Mouse (Mus musculus) inflammation-experienced regulatory T-cells, adult 16 weeks (primary cell): ENCODE results near the gene Prr13. TPM values are rescaled to one million over a fixed set of nuclear protein-coding genes. Genes with fewer than 3 reads are reported as not detected.

Source experiments
- polyA plus RNA-seq: library from polyadenylated mRNA; unstranded; fragments of 100-300 nt; shearing (Covaris generic); gene quantifications from one replicate; pipeline ENCODE4 v1.2.1, GENCODE M21; 2017

Prr13 gene
- 713 TPM for polyA plus RNA-seq

GRCm38 (mm10) chr15:102458904-102459317, at the start of gene Prr13:
TSS of gene Prr13 (plus strand) at chr15:102459028.

GRCm38 (mm10) chr15:102445146-102445545, 13.7 kb upstream of the Prr13 start, which contains the start of gene Amhr2:
TSS of gene Amhr2 (plus strand) at chr15:102445367.

GRCm38 (mm10) chr15:102470183-102470604, 11.4 kb downstream of the Prr13 start, which contains the start of gene Pcbp2:
TSS of gene Pcbp2 (plus strand) at chr15:102470539.

GRCm38 (mm10) chr15:102503447-102503846, 44.6 kb downstream of the Prr13 start, which contains the start of gene Gm10337:
TSS of gene Gm10337 (plus strand) at chr15:102503722.

Other genes starting within 250 kb of the Prr13 start
- 979 TPM for gene Itgb7, start 227.1 kb upstream of the Prr13 start, polyA plus RNA-seq
- 38.9 TPM for gene Rarg, start 201.5 kb upstream of the Prr13 start, polyA plus RNA-seq
- gene Gm9918, start 188.5 kb upstream of the Prr13 start, polyA plus RNA-seq, result not detected
- 92.2 TPM for gene Mfsd5, start 179.6 kb upstream of the Prr13 start, polyA plus RNA-seq
- 2.7 TPM for gene Espl1, start 162.8 kb upstream of the Prr13 start, polyA plus RNA-seq
- gene Pfdn5, start 132.9 kb upstream of the Prr13 start, polyA plus RNA-seq, result 518 TPM
- 105 TPM for gene Myg1, start 127.3 kb upstream of the Prr13 start, polyA plus RNA-seq
- gene Aaas, start 108.3 kb upstream of the Prr13 start, polyA plus RNA-seq, result 57.2 TPM
- not detected for gene Sp7, start 91.8 kb upstream of the Prr13 start, polyA plus RNA-seq
- gene Sp1, start 52.9 kb upstream of the Prr13 start, polyA plus RNA-seq, result 16.0 TPM
- 0.78 TPM for gene Amhr2, start 13.7 kb upstream of the Prr13 start, polyA plus RNA-seq
- gene Pcbp2, start 11.5 kb downstream of the Prr13 start, polyA plus RNA-seq, result 125 TPM
- not detected for gene Gm10337, start 44.7 kb downstream of the Prr13 start, polyA plus RNA-seq
- gene Map3k12, start 58.0 kb downstream of the Prr13 start, polyA plus RNA-seq, result 11.6 TPM
- gene Tarbp2, start 59.2 kb downstream of the Prr13 start, polyA plus RNA-seq, result 63.5 TPM
- 4.3 TPM for gene Npff, start 65.9 kb downstream of the Prr13 start, polyA plus RNA-seq
- 4.6 TPM for gene Gm28047, start 166.0 kb downstream of the Prr13 start, polyA plus RNA-seq
- gene Atf7, start 166.4 kb downstream of the Prr13 start, polyA plus RNA-seq, result 46.8 TPM
- gene Atp5g2, start 213.3 kb downstream of the Prr13 start, polyA plus RNA-seq, result 16.9 TPM